Mouse (Mus musculus) T-helper 2 cell (primary cell): ENCODE measurements around the gene Vapb.

Experiments
- in situ Hi-C: fragments of 300-600 bp; cut with MboI, MseI; formaldehyde crosslinking; loops from one replicate; pipeline ENCODE4 v1.15.1; 2025; ENCODE audit warnings: high pct_unique_total_duplicates

Gene Vapb

GRCm38 (mm10) chr2:173734426-173734825, 2.9 kb upstream of the Vapb start:
- in situ Hi-C loops, result loop anchor here (25.0 kb wide), 1 partner anchor 1297 kb away; the partner anchor contains the start of gene Rtf2

DNA sequence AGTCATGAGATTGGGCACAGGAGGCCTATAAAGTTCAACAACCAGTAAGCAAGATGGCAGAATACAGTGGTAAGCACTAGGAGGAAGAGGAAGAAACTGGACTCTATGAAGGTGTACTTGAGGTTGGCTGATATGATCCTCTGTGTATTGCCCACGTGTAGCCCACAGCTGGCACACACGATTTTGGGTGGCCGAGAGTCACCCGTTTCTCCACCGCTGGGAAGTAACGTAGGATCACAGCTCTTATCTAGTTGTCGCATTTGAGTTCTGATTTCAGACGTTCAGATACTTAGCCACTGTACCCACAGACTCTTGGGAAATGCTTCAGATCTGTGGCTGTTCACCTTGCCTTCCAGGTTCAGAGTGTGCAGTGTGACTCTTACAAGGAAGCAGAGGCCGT, 921 bp downstream of the Vapb start:
- in situ Hi-C loops, result loop anchor here (5.0 to 25.0 kb wide), 2 partner anchors 76 to 1301 kb away; partner anchors contain the start of gene Rtf2

GRCm38 (mm10) chr2:173739107-173739506, 1.8 kb downstream of the Vapb start:
- in situ Hi-C loops, result loop anchor here (5.0 to 25.0 kb wide), 2 partner anchors 77 to 1302 kb away; partner anchors contain the start of gene Rtf2

DNA sequence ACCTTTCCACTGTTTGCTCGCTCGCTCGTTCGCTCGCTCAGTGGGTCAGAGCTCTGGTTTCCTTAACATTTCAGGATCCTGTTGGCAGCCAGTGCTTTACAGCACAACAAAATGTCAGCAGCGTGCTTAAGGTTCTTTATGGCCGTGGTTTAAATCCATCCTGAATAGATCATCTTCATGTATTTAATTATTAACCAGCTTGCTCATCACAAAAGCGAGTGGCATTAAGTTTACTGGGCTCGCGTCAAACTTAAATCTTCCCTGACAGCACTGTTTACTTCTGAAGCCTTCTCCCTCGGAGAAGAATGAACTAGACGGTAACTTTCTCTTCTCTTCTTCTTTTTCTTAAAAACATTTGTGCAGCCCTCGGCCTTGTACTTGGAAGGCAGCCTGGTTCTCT, 4.8 kb downstream of the Vapb start:
- in situ Hi-C loops, result loop anchor here (25.0 kb wide), 1 partner anchor 1305 kb away; the partner anchor contains the start of gene Rtf2

DNA sequence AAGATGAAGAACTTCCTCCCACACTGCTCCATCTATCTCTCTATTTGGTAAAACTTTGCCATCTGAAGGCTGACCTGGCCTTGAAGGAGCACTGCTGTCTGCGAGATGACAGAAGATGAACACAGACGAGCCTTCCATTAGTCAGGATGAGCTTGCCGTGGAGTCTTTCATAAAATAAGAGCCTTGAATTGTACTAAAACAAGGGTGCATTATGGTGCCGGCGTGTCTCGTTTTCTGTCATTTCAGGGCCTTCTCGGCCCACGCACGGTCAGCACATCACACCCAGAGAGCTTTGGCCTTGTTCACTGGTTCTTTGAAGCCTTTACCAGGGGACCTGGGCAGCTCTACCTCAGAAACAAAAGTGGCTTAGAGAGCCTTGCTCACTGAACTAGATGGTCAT, 5.4 kb downstream of the Vapb start:
- in situ Hi-C loops, result loop anchor here (25.0 kb wide), 1 partner anchor 1305 kb away; the partner anchor contains the start of gene Rtf2

DNA sequence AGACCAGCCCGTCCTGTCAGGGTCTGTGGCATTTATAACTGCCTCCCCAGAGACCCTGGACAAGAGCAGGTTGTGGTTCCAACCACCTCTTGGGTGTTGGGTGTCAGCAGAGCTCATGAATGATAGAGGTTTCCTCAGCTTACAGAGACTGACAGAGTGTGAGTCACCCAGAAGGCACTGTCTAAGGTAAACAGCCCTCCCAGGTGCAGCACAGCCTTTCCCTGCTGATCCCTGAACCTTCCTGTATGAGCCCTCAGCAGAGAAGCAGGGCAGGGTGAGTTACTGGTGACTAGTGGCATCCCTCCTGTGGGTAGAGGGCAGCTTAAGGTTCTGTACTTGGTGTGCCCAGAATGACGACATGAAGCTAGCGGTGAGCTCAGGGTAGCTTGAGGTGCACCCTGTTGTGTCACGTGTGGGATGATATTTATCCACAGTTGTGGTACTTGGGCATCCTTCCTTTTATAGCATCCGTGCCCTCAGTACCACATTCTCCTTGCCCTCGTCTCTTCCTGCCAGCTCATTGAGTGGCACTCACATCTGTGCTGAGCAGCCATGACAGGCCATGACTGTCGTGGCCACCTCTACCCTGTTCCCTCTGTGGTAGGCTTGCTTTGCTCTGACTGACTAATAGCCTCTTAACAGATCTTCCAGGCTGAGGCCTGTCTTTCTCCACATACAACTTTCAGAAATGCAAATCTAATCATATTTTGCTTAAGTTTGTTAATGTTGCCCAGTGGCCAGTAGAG, 6.9 kb downstream of the Vapb start:
- in situ Hi-C loops, result loop anchor here (25.0 kb wide), 1 partner anchor 1307 kb away; the partner anchor contains the start of gene Rtf2

DNA sequence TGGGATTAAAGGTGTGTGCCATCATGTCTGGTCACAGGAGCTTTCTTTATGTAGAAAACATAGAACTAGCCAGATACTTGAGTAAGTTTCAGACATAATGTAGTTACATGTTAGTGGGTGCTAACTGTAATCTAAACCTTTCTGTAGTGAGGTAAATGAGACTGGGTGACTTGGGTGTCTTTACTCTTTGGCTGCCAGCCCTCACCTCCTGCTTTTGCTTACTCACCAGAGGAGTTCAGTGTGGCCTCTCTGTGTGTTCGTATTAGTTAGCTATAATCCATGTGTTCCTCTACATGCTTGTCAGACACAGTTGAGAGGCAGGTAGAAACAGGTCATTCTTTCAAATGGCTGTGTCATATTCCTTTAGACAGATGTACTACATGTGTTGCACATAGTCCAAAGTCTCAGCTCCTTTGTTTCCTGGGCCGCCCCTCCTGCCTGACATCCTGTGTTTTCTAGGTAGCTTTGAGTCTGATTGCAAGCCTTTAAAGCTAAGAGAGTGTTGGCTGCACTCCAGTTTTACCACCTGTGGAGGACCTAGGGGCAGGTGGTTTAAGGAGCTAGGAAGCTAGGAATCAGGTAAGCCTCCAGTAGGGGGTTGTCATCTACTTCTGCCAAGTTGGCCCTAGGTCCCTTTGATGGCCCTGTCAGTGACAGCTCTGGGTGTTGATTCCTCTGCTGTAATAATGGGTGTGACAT, 11.8 kb downstream of the Vapb start:
- in situ Hi-C loops, result loop anchor here (25.0 kb wide), 1 partner anchor 1312 kb away; the partner anchor contains the start of gene Rtf2

GRCm38 (mm10) chr2:173755433-173756144, 18.3 kb downstream of the Vapb start:
- in situ Hi-C loops, result no loop called here

DNA sequence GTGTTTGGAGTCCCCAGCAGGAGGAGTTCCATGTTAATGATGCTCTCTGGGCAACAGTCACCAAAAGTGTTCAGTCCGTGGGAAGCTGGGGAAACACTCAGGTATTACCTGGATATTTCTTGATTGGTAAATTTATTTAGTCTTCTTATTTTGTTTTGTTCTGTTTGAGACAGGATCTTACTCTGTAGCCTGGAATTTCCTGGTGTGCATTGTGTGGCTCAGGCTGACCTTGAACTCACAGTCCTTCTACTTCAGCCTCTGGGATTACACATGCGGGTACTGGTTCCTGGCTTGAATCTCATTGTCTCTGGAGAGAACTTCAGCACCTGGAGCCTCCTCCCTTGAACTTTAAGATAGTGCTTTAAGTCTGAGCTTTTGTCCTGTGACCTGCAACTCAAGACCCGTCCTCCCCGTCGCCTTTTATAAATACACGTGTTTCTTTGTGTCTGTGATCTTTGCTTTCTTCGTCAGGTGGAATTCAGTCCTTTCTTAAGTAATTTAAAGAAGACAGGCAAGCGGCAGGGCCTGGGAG, 20.4 kb downstream of the Vapb start:
- in situ Hi-C loops, result no loop called here

DNA sequence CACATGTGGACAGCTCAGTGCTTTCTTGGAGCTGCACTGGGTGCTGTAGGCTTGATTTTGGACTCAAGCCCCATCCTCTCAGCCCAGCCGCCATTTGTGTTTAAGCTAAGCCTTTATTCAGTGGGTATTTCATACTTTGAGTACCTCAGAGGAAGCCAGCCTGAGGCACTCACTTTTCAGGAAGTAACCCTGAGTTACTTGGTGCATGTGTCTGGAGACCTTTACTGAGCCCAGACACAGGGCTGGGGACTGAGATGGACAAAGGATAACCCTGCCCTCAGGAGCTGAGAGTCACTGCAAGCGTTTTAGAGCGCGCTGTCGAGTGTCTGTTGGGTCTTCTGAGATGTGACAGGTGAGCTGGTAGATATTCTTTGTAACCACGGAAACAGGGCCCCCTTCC, 23.3 kb downstream of the Vapb start:
- in situ Hi-C loops, result no loop called here

- in situ Hi-C loops, result no loop called here
Observed at GRCm38 (mm10) chr2:173764629-173765028, 27.3 kb downstream of the Vapb start.

GRCm38 (mm10) chr2:173767959-173768595, 30.8 kb downstream of the Vapb start:
- in situ Hi-C loops, result no loop called here

GRCm38 (mm10) chr2:173769183-173769582, 31.9 kb downstream of the Vapb start:
- in situ Hi-C loops, result no loop called here

DNA sequence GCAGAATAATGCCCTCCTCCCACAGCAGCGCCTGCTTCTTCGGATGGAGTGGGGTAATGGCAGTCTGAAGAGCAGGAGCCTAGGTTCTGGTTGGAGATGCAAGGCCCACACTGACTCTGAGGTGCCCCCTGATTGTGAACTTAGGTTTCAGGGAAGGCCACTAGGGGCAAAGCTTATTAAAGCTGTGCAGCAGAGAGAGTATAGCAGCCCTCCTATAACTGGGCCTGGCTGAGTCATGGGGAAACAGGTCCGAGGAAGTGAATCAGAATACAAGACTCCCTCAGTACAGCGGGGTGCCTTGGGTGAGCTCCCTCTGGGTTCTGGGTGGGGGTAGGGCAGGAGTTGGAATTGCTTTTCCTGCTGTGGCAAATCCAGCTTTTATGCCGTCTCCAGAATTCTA, 33.3 kb downstream of the Vapb start:
- in situ Hi-C loops, result no loop called here

DNA sequence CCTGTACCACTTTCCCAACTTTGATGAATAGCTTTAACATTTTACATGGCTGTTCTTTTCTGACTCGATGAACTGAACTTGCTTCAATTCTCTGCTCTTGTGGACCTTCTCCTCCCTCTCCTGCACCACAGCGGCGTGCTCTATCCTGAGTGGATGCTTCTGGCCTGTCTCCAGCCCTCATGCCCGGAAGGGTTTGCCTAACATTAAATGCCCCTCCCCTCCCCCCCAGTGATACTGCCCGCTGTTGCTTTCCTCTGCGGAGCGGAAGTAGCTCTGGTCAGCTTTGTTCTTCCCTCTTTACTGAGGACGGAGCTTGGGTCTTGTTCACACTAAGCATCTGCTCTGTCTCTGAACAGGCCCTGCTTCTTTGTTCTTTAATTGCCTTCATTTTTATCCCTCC, 34.4 kb downstream of the Vapb start:
- in situ Hi-C loops, result no loop called here

GRCm38 (mm10) chr2:173775556-173775955, 38.2 kb downstream of the Vapb start:
- in situ Hi-C loops, result no loop called here

DNA sequence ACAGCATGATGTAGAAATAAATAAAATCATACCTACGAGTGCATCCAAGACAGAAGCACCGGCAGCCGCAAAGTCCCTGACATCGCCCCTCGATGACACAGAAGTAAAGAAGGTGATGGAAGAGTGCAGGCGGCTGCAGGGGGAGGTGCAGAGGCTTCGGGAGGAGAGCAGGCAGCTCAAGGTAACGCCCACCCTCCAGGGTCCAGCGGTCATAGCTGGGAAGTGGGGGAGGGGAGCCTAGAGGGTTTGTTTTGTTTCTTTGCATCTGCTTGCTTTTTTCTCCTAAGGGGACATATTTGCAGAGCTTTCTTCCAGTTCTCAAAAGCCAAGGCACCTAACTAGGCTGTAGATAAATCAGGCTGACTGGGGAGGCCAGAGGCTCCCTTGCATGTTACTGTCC, 38.8 kb downstream of the Vapb start:
- in situ Hi-C loops, result no loop called here

GRCm38 (mm10) chr2:173780931-173781330, 43.6 kb downstream of the Vapb start:
- in situ Hi-C loops, result loop anchor here (10.0 kb wide), 1 partner anchor 894 kb away; no protein-coding TSS in a partner anchor

- in situ Hi-C loops, result loop anchor here (10.0 kb wide), 1 partner anchor 890 kb away; no protein-coding TSS in a partner anchor
Observed at GRCm38 (mm10) chr2:173784366-173784765, 47.1 kb downstream of the Vapb start.

- in situ Hi-C loops, result loop anchor here (10.0 kb wide), 1 partner anchor 890 kb away; no protein-coding TSS in a partner anchor
Observed at GRCm38 (mm10) chr2:173784884-173785283, 47.6 kb downstream of the Vapb start.
